Mouse (Mus musculus): ENCODE data around the gene Tax1bp1. TPM values are rescaled to one million over a fixed set of nuclear protein-coding genes. Genes with fewer than 3 reads are reported as not detected.

Tax1bp1 gene
- polyA plus RNA-seq, 1 experiment, result 63.0 TPM

DNA sequence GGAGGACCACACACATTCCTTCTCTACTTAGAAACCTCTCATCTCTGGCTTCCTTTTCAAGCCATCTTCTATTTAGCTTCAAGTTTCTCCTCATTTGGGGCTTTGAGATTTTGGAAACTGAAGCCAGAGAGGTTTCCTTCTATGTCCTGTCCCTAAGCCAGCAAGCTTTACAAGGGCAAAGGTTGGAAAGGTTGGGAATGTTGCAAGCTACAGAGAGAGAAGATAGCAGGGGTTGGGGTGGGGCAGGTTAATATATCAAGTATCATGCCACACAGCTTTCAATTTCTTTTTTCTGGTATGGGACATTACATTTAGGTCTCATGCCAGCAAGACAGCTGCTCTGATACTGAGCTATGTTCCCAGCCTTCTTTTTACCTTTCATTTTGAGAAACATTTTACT lies 8.2 kb upstream of the Tax1bp1 start:
- DNase-seq (ENCODE audit: low read depth), result no peak

DNA sequence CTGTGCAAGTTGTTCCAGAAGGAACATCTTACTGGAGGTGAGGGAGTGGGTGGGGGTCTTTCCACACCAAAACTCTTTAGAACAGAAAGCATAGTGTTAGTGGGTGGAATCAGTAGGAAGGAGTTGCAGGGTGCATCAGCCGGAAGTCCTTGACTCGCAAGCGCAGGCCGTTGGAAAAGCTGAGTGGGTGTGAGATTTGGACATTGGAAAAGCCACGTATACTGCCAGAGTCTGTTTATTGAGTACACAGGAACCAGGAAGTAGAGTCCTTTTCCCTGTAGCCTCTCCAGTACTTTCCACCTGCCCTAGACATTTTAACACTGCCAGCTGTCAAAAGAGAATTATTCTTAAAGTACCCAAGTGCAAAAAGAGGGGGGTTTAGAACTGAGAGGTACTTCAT lies 5.7 kb upstream of the Tax1bp1 start:
- no peak for DNase-seq (ENCODE audit: low read depth)

DNA sequence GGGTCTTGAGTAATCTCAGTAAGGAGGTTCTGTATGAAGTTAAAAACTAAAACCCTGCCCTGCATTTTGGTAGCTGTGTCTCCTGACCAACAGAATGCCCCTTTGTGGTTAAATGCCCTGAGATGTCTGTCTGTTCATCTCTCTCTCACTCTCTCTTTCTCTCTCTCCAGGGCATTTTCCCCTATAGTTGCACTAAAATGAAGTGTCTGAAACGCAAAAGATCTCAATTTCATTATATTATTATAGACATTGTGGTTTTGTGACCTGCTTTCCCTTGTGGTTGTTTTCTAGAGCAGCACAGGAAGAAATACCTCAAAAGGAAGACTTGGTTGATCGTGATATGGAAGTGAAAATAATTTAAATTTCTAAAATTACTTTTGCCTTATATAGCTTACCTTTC lies 966 bp upstream of the Tax1bp1 start:
- no peak for DNase-seq (ENCODE audit: low read depth)

DNA sequence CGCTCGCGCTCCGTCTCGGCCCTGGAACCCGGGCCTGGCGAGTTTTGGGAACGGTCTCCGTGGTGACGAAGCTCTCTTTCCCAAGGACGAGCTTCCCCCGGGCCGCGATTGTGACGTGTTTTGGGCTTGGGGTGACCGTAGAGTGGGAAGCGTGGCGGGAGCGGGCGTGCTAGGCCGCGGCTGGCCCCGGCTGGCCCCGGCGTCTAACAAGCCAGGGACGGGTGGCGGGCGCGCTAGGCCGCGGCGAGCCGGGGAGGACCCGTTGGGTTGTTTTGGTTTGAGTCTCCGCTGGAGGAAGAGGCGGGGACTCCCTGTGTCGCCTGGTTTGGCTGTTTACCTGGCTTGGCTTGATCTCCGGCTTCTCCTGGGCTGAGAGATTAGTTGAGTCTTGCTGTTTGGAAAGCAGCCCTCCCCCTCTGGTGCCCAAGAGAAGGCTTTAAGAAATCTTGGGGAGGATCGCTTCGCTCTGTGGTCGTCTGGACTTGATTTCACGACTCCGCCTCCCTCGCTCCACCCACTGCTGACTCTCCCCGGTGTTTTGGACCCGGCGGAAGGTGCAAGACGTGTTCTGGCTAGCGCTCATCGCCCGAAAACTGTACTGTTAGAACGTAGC lies 474 bp downstream of the Tax1bp1 start:
- no peak for DNase-seq (ENCODE audit: low read depth)

DNA sequence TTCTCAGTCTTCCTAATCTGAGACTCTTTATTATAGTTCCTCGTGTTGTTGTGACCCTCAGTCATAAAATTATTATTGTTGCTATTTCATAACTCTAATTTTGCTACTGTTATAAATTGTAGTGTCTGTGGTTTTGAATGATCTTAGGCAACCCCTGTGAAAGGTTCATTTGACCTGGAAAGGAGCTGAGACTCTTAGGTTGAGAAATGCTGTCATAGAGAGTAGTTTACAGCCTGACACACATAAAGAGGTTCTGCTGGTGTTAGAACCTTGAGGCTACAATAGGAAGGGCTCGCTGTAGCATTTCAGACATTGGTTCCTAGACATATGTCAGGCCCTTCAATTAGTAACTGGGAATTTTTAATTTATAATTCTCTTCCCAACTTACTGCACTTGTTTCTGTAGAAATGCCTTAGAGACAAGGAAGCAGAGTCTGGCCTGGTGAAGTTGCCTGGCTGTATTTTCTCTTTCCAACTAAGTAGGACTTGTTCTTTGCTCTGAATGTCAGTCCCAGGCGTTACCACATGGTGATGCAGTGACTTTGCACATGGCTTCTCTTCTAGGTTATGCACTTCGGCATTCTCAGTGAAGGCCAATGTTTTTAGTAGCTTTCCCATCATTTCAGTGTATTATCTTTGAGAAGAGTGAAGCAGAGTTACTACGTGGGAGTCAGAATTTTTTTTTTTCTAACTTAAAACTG lies 4.1 kb downstream of the Tax1bp1 start:
- no peak for DNase-seq (ENCODE audit: low read depth)

DNA sequence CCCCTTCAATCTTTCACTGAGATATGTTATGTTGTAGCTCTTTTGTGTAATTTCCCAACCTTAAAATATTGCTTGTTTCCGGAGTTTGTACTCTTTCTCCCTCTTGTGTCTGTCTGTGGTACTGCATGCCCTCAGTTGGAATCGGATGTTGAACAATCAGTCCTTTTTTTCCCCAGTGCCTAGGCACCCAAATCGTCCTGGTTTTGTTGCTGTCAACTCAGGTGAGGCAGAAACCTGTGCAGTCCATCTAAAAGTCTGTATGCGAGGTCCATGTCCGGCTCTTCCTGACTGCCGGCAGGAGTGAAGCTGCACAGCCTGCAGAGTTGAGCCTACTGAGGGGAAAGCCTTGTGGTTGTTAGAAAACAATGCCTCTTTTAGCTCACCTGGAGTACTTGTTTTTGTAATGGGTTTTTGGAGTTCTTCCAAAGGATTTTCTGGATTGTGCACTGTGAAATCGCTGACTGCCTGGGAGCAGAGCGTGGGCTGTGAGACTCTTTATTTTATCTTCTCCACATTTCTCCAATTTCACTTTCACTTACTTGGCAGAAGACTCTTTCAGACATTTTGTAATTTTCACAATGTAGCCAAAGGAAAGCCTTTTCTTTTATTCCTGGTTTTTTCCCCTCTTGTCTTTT lies 11.4 kb downstream of the Tax1bp1 start:
- peak; percentile 96 for DNase-seq (ENCODE audit: low read depth)

DNA sequence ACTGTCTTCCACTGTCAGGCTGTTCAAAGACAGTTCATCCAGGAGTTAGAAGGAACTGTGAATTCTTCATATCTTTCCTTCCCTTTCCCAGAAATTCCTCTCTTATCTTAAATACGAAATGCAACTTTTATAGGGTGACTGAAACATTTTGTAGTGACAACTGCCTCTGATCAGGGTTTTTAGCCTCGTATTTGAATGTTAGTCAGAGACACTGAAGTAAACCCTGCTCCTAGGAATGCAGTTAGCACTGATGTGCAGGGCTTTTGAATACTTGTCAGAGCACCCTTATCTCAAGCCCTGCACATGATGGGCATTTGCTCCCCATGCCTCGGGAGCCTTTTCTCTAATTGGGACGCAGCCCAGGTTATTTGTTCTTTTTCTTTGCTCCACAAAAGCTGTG lies 16.8 kb downstream of the Tax1bp1 start:
- DNase-seq (ENCODE audit: low read depth), result no peak

DNA sequence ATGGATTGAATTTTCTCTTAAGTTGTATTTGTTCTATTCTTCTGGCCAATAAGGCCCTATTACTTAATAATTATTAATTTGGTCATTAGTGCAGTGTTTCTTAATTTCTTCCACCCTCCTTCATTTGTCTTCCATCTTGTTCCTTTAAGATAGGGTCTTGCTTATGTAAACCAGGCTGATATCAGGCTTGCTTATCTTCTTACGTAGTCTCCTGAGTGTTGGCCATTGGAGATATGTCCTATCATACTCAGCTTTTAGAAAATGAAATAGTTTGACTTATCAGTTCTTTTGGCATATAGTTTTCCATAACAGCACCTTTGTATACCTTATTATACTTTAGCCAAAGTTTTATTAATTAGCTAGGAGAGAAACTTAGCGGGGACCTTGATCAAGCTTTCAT lies 21.1 kb downstream of the Tax1bp1 start:
- no peak for DNase-seq (ENCODE audit: low read depth)

DNA sequence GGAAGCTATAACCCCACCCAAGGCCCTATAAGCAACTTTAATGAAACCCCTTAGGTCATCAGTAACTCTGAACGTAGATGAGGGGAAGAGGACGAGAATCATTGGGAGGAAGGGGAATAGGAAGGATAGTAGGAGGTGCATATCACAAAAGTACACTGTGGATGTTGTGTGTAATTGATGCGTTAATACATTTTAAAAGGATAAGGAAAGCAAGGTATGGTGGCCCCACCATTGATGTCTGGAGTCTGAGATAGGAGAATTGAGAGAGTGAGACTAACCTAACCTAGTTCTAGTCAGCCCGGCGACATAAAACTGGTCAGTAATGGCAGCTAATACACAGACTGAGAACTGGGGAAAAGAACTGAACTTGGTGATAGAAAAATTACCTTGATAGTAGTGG lies 39.3 kb downstream of the Tax1bp1 start:
- no peak for DNase-seq (ENCODE audit: low read depth)

DNA sequence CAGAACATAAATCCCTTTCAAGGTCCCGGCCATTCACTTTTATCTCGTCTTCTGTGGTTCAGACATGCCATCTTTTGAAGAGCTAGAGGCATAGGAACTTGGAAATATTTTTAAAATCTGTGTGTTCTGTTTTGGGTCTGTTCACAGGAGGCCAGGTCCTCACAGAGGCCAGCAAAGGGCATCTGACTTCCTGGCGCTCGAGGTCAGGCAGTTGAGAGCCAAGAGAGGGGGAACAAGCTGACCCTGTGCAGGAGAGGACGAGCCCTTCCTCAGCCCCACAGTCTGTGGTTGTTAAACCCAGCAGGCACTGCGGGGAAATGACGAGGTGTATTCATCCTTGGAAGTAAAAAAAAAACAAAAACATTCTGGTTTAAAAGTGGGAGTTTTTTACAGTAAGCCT lies 51.7 kb downstream of the Tax1bp1 start:
- no peak for DNase-seq (ENCODE audit: low read depth)

DNA sequence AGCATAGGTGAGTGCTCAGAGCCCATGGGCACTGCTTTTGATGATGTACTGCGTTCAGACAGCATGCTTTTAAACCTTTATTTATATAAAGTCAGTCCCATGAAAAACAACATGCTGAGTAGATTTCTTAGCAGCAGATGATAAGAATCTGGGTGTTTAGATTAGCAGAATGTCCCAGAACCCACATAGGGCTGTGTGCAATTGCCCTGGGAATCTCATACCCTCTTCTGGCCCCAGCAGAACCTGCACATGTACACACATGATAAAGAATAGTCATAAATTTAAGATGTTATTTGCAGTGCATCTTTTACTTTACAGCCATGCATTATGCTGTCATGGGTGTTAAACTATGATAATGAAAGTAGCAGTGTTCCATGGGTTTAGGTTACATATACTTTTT lies 57.3 kb downstream of the Tax1bp1 start:
- no peak for DNase-seq (ENCODE audit: low read depth)

DNA sequence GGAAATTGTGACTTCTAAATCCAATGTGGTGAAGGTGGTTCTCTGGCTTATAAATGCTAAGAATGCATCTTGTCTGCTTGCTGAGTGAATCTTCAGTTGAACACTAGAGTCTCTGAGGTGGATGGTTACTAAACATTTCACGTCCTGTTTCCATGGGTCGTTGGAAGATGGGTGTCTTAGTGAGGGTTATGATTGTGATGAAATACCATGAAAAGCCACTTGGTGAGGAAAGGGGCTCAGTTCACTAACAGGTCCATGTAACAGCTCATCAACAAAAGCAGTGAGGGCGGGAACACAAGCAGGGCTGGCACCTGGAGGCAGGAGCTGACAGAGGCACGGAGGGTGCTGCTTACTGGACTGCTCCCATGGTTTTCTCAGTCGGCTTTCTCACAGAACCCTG lies 59.6 kb downstream of the Tax1bp1 start:
- no peak for DNase-seq (ENCODE audit: low read depth)

DNA sequence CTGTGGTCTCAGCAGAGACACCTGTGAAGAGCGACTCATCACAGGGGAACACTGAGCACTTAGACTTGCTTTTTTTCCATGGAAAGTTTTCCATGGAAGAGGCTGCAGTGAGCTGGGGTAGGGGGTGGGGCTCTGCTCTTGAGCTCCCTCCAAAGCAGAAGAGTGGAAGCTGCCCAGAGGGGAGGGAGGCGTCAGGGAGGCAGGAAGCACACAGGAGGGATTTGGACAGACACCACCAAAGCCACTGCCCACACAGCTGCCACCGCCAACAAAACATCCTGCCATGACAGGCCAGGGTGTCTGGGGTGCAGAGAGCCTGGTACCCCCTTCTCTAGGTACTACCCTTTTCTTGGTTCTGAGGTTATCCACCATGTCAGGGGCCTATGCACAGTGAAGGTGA lies 61.8 kb downstream of the Tax1bp1 start:
- no peak for DNase-seq (ENCODE audit: low read depth)

DNA sequence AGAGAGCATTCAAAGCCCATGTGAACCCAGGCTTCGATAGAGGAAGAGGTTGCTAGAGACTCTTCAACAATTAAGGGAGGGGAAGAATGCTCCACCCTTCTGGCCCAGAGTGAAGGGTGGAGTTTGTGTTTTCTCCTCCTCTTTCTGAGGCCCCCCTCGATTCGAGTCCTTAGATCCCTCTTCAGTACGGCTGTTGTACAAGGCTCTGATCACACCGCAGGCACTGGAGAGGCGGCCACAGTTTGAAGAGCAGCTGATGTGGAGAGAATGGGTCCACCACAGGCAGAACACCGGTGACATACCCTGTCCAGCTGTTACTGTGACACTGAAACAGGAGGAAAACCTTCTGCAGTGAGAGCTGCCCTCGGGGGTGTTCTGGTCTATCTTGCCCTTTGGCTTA lies 62.4 kb downstream of the Tax1bp1 start:
- DNase-seq (ENCODE audit: low read depth), result no peak

DNA sequence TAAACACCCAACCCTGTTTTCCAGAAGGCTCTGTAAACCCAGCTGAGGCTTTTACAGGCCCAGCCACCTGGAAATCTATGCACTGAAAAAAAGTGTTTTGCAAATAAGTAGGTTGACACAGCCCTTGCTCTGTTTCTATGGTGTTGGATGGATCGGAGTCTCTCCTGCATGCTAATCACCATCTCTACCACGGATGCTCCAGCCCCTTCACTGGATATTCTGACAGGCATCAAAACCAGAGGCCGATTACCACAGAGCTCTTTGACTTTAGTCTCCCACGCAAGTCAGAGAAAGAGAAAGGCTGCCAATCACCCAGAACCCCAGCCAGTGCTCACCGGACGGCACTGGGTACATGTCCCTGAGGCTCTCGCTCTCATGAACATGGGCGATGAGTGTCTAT lies 63.5 kb downstream of the Tax1bp1 start:
- DNase-seq (ENCODE audit: low read depth), result no peak

DNA sequence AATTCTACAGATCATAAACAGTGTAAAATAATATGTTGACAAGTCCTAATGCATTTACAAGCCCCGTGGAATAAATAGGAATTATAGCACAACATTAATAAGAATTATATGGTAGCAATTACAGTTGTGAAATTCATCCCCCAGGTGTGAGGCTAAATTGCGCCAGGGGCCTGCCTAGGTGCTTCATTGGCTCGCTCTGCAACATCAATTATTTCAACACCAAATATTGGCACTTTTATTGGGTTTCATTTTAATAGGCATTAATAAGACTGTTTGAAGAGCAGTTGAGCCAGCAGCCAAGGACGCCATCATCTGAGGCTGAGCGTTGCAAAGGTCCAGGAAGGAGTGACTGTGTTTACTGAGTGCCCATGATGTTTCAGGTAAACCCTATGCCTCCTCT lies 65.0 kb downstream of the Tax1bp1 start:
- DNase-seq (ENCODE audit: low read depth), result no peak

DNA sequence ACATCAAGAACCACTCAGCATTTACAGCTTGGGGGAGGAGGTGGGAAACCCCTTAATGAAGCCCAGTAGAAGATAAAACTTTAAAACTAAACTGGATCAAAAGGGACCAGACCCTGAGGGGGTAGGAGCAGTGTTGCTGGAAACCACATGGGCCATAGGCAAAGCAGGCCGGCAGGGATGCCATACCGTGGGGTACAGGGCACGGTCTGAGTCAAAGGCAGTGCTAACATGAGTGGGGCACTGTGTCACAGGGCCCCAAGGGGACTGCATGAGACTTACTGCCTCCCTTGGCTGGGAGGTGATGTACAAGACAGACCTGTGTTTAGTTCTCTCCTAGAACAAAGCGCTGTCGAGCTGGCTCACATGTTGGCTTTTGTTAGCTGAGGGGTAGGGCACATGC lies 66.0 kb downstream of the Tax1bp1 start:
- DNase-seq (ENCODE audit: low read depth), result no peak

DNA sequence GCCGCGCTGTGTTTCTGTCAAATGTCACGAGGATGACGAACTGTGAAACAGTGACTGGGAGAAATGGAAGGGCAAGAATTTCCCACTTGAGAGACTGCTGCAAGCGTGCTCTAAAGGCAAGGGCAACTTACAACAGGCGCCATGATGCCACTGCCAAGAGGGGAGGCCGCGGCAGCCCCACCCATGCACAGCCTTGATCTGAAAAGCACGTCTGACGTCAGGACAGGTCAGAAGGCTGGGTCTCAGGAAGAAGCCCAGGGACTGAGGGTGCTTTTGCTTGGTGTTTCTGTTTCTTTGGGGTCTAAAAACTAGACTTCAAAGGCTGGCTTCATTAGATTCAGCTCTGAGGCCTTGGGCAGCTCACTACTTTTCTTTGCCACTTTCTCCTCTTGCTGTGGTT lies 76.8 kb downstream of the Tax1bp1 start:
- DNase-seq (ENCODE audit: low read depth), result no peak

DNA sequence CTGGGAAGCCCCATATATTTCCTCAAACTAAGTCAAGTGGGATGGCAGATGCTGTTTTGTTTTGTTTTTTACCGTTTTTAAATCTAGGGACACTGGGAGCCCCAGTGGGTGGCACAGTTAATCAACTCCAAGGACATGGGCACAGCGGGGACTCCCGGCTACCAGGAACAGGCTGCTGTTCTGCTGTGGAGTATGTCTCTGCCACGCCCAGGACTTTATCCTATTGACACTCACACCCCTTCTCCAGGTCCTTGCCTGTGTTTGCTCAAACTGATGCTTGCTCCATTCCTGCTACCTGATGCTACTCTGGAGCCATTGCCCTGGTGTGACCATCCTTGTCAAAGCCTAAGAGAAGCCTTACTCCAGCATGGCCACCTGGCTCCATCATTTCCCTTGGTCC lies 77.3 kb downstream of the Tax1bp1 start:
- DNase-seq (ENCODE audit: low read depth), result no peak

DNA sequence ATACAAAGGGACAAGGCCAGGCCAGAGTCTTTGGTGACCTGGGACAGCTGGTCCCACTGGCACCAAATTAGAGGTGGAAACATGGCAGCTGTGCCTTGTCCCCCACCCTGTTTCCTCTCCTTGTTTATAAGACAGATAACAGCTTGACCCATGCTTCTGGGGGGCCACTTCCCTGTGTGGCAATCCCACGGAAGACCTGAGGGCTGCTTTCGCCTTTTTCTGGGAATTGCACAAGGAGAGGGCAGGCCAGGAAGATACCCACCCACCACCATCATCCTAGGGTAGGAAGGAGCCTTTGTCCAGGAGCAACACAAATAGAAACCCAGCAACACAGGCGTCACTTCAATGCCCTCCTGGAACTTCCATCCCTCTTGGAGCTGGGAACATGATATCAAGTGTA lies 78.9 kb downstream of the Tax1bp1 start:
- no peak for DNase-seq (ENCODE audit: low read depth)

DNA sequence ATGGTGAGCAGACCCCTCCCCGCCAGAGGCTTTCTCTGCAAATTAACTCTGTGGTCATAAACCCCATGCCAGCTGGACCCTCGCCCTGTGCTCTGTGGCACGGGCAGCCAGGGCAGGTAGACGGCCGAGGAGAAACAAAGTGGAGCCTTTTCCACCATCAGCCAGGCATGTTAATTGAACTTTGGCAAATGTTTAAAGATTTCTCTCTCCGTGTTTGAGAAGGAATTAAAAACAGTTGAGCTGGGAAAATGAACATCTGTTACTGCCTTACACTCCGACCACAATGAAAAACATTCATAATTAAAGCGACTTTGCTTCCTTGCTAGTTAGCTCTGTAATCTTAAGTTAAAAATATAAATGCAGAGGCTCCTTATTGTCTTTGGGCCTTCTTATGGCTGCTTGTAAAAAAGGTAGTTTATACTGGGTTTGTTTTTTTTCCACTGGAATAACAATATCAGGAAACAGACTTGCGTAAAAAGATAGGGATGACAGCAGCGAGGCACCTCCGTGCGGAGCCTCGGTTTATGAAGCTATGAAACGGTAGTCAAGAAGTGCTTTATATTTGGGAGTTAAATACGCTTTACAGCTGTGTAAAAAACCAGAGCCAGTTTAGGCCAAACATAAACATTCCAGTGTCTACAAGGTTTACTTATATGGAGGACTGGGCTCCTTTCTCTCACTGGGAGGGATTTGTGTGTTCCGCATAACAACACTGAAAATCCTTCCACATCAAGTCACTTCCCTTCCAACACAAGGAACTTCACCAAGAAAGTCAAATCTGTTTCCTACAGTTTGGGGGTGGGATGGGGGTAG lies 81.7 kb downstream of the Tax1bp1 start:
- no peak for DNase-seq (ENCODE audit: low read depth)

DNA sequence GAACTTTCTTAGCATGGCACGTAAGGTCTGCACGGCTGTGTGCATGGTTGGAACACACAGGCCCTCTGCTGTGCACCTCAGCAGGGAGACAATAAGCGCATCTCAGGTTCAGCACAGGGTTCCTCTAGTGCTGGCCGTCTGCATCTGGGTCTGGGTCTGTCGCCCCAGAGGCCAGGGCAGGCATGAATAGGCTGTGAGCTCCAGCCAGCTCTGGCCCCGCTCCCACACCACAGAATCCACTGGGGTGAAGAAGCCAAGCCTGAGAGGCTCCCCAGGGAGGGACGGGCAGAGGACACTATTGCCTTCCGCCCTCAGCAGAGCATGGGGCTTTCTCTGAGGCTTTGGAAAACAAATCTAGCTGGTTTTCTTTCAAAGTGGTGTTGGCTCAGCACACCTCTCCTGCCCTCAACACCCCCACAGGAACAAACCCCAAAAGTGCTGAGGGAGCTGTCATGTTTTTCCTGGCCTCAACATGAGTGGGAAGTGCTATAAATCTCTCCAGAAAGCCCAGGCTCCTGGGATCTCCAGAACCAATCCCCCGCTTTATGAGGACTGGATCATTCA lies 82.6 kb downstream of the Tax1bp1 start:
- no peak for DNase-seq (ENCODE audit: low read depth)

Measured in gonadal fat pad, adult 2 months (tissue).